Mouse (Mus musculus): ENCODE results near the gene Thoc2.

DNA sequence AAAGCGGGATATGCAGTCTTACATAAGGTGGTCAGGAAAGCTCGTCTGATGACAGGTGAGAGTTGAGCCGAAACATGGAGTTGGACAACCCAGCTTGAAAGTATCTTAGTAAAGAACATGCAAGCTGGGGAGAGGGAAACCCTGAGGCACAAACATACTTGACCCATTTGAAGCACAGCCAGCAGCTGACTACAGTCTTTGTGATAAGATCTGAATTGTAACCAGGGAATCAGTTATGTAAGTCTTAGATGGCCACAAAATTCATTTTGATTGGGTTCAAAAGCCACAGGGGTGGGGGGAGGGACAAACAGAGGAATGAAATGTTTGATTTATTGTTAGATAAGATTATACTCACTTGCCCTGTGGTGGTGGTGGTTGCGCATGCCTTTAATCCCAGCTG lies 48.9 kb upstream of the Thoc2 start:
- TF ChIP-seq CTCF (IDR thresholded peaks at IDR 0.05; ENCODE audit: extremely low read depth, insufficient read length, insufficient replicate concordance, low read depth, low read length), result no peak
- TF ChIP-seq POLR2A (IDR thresholded peaks at IDR 0.05; ENCODE audit: low read depth, low read length), result no peak
